Mouse (Mus musculus) CH12.LX (cell line): ENCODE data around the gene Aplp1.

Source experiments
- CTCF ChIP-seq, 2 experiments: IDR thresholded peaks in 1 of 2; conservative IDR thresholded peaks in 1 of 2; 2 replicates each; pipeline ENCODE4 v1.5.1; 2011 to 2012; ENCODE audit warnings: low read depth in 2 of 2, low read length in 2 of 2, improper control_type of control experiment in 1 of 2, inconsistent platforms in 1 of 2, mild to moderate bottlenecking in 1 of 2, moderate library complexity in 1 of 2
- KAT2A ChIP-seq: IDR thresholded peaks from 2 replicates; pipeline ENCODE4 v1.6.1; 2012; ENCODE audit warnings: low read length, improper control_type of control experiment, inconsistent platforms; ENCODE audit not compliant: insufficient replicate concordance
- MAZ ChIP-seq: IDR thresholded peaks from 2 replicates; pipeline ENCODE4 v1.6.1; 2012; ENCODE audit warnings: low read depth, mild to moderate bottlenecking, inconsistent platforms, low read length, improper control_type of control experiment, moderate library complexity
- PAX5 ChIP-seq: IDR thresholded peaks from 2 replicates; pipeline ENCODE4 v1.6.1; 2012; ENCODE audit warnings: low read length, inconsistent platforms, mixed read lengths
- POLR2A ChIP-seq: IDR thresholded peaks from 2 replicates; pipeline ENCODE4 v1.6.1; 2011; ENCODE audit warnings: low read depth, mild to moderate bottlenecking, improper control_type of control experiment, low read length
- RCOR1 ChIP-seq: conservative IDR thresholded peaks from 2 replicates; pipeline ENCODE4 v1.6.1; 2012; ENCODE audit warnings: low read depth, mild to moderate bottlenecking, inconsistent platforms, low read length, improper control_type of control experiment
- ZC3H11A ChIP-seq: IDR thresholded peaks from 2 replicates; pipeline ENCODE4 v1.6.1; 2012; ENCODE audit warnings: low read depth, mild to moderate bottlenecking, inconsistent platforms, low read length, improper control_type of control experiment

DNA sequence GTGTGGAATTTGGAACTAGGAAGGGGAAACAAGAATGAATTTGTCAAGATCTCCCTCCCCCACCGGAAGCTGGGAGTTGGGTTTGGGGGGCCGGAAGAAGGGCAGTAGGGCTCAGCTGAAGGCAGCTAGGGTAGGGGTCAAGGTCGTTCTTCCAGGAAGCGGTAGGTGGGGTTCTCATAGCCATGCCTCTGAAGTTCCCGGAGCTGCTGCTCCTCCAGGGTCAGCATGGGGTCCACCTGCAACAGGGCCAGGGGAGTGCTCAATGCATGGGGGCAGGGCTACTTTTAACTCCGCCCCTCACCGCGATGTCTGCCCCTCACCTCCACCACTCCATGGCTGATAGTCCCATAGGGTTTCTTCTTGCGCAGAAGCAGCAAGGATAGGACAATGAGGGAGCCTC, 10.2 kb downstream of the Aplp1 start:
- TF ChIP-seq POLR2A (no peak), CTCF (conservative IDR thresholded peaks at IDR 0.05 in 1 of 2, IDR thresholded peaks at IDR 0.05 in 1 of 2; ENCODE audit: low read depth in 2 of 2, low read length in 2 of 2) (no peak), KAT2A (no peak), ZC3H11A (no peak), RCOR1 (no peak), PAX5 (no peak), MAZ (no peak)
